In the genomic region with DNA sequence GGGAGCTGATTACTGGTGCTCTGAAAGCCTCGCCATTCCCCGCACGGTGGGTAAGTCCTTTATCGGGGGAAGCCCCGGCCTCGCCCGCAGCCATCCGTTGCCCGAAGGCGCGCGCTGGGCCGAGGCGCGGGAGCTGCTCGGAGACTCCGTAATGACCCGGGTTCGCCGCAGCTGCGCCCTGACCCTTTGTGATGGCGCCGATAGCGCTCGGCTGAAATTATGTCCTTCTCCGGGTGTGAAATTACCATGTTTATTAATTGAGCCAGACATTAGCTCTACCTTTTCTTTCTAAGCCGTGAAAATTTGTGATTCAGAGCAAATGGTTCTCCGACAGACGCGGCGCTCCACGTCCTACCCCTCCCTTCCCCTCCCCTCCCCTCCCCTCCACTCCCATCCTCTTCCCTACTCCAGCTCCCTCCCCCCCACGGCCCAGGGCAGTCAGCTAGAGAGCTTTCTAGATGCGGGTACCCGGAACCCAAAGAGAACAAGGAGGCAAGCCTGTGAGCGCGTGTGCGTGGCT, we compare ENCODE assay signal across 7 mouse cellular contexts. TPM values are rescaled to one million over a fixed set of nuclear protein-coding genes. Genes with fewer than 3 reads are reported as not detected.
DNase-seq lines count a peak whose midpoint lies in the region; ATAC-seq lines count a peak whose summit lies in the region.

No protein-coding gene starts in this region.

- no peak overlapping the region for H3K9ac ChIP-seq in lung, embryonic 15.5 days
- H3K9ac ChIP-seq in forebrain, embryonic 13.5 days, result no peak overlapping the region
- H3K9ac ChIP-seq in limb, embryonic 15.5 days, result no peak overlapping the region

- peaks cover 96% of the 10 kb centered on the region for H3K27me3 ChIP-seq in lung, embryonic 15.5 days
- peaks cover 96% of the 10 kb centered on the region for H3K27me3 ChIP-seq in forebrain, embryonic 13.5 days
- H3K27me3 ChIP-seq in limb, embryonic 15.5 days, result peaks cover 90% of the 10 kb centered on the region

- peak overlapping the region; percentile 30 for H3K4me2 ChIP-seq in lung, embryonic 15.5 days
- H3K4me2 ChIP-seq in forebrain, embryonic 13.5 days, result peak overlapping the region; percentile 49
- peak overlapping the region; percentile 45 for H3K4me2 ChIP-seq in limb, embryonic 15.5 days

- ATAC-seq in lung, embryonic 15.5 days (ENCODE audit: borderline replicate concordance, extremely low read depth, low FRiP score, low TSS enrichment), result no peak
- peak; percentile 31; the same call in 1 of the 2 replicates for ATAC-seq in forebrain, embryonic 13.5 days
- no peak for ATAC-seq in limb, embryonic 15.5 days (ENCODE audit: insufficient number of reproducible peaks, low FRiP score, low TSS enrichment, low read depth)

- no peak overlapping the region for H3K27ac ChIP-seq in lung, embryonic 15.5 days
- H3K27ac ChIP-seq in forebrain, embryonic 13.5 days, result no peak overlapping the region
- no peak overlapping the region for H3K27ac ChIP-seq in limb, embryonic 15.5 days

- no peaks in the 10 kb centered on the region for H3K36me3 ChIP-seq in lung, embryonic 15.5 days
- H3K36me3 ChIP-seq in forebrain, embryonic 13.5 days (ENCODE audit: poor library complexity, severe bottlenecking), result no peaks in the 10 kb centered on the region
- no peaks in the 10 kb centered on the region for H3K36me3 ChIP-seq in limb, embryonic 15.5 days

- WGBS in lung, embryonic 15.5 days, result under 1% methylated on average over 38 of the region's 38 CpGs
- WGBS in forebrain, embryonic 13.5 days, result 1% methylated on average over 38 of the region's 38 CpGs
- under 1% methylated on average over 38 of the region's 38 CpGs for WGBS in limb, embryonic 15.5 days

- DNase-seq in lung, postnatal 10 days, result no peak
- DNase-seq in right cerebral cortex, adult 2 months (ENCODE audit: low spot score in 2 of 2), result no peak
- DNase-seq in right cerebral cortex, postnatal 25 days, result no peak
- no peak for DNase-seq in gastrocnemius, postnatal 4 days (ENCODE audit: low spot score in 2 of 2)

- peaks cover 14% of the 10 kb centered on the region for H3K4me1 ChIP-seq in lung, embryonic 15.5 days
- peaks cover 18% of the 10 kb centered on the region for H3K4me1 ChIP-seq in forebrain, embryonic 13.5 days
- H3K4me1 ChIP-seq in limb, embryonic 15.5 days, result peaks cover 34% of the 10 kb centered on the region

- H3K4me3 ChIP-seq in lung, embryonic 15.5 days, result peak overlapping the region; percentile 20
- peak overlapping the region; percentile 27 for H3K4me3 ChIP-seq in forebrain, embryonic 13.5 days
- H3K4me3 ChIP-seq in limb, embryonic 15.5 days, result peak overlapping the region; percentile 34

- no peaks in the 10 kb centered on the region for H3K9me3 ChIP-seq in lung, embryonic 15.5 days
- H3K9me3 ChIP-seq in forebrain, embryonic 13.5 days (replicated peaks), result no peaks in the 10 kb centered on the region
- H3K9me3 ChIP-seq in limb, embryonic 15.5 days, result no peaks in the 10 kb centered on the region

RNA-seq across cellular contexts. Expression of a gene that starts 34.1 kb away (rescaled TPM):
- polyA plus RNA-seq in lung, embryonic 15.5 days (2015; fragmentation: Nextera tagmentation; extraction: Ambion mirVana), result 0.20 and 0.38 TPM in 2 replicates
- polyA plus RNA-seq in forebrain, embryonic 13.5 days (2015; fragmentation: Nextera tagmentation; extraction: Ambion mirVana), result 0.46 and 0.73 TPM in 2 replicates
- polyA plus RNA-seq in limb, embryonic 15.5 days (2015; fragmentation: Nextera tagmentation; extraction: Ambion mirVana), result 12.8 and 14.8 TPM in 2 replicates
- under 1 TPM; 0.23 to 0.27 TPM for total RNA-seq in gastrocnemius, postnatal 4 days (2021)
